8 mouse cellular contexts compared by ENCODE assay signal in the genomic region with DNA sequence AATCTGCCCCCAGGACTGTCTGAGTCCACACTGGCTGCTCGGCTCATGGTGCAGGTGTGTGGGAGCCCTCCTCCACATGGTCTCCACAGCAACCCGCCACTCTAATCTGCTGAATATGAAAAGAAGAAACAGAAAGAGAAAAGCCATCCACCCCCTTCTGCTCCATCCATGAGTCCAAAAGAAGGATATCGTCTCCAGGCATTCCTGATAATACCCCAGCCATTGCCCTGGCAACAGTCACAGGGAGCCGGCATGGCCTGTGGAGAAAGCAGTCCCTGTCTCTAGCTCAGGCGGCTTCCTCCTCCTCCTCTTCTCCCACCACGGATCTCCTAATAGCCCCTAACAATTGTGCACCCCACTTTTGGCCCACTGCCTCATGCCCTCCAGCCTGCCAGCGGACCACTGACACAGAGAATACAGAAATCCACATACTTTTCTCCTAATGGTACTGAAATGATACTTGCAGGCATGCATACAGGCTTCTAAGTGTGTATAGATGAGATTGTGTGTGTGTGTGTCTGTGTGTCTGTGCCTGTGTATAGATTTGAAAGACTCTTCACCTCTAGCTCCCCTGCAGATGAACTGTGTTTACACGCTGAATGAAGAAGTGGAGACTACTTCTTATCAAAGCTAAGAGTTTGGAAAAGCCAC.
DNase-seq lines count a peak whose midpoint lies in the region; ATAC-seq lines count a peak whose summit lies in the region.

No protein-coding gene starts in this region.

- no peak overlapping the region for H3K4me3 ChIP-seq in kidney, embryonic 16.5 days (ENCODE audit: low read length)
- H3K4me3 ChIP-seq in embryonic facial prominence, embryonic 10.5 days = no peak overlapping the region
- no peak overlapping the region for H3K4me3 ChIP-seq in heart, embryonic 16.5 days (ENCODE audit: low read length)
- H3K4me3 ChIP-seq in neural tube, embryonic 14.5 days (ENCODE audit: low read depth, low read length) = no peak overlapping the region

- no peak overlapping the region for H3K9ac ChIP-seq in kidney, embryonic 16.5 days (replicated peaks; ENCODE audit: low read length)
- H3K9ac ChIP-seq in heart, embryonic 16.5 days (ENCODE audit: low read length) = 0 out of 2 replicates have a peak overlapping the region, but pooled peaks have one; percentile 11
- no peak overlapping the region for H3K9ac ChIP-seq in neural tube, embryonic 14.5 days (replicated peaks; ENCODE audit: low read depth, low read length)

- 35% methylated on average over 8 of the region's 8 CpGs for WGBS in kidney, embryonic 16.5 days
- WGBS in embryonic facial prominence, embryonic 10.5 days = 32% methylated on average over 8 of the region's 8 CpGs
- WGBS in heart, embryonic 16.5 days = 40% methylated on average over 8 of the region's 8 CpGs
- WGBS in neural tube, embryonic 14.5 days = 14% methylated on average over 8 of the region's 8 CpGs

- no peaks in the 10 kb centered on the region for H3K9me3 ChIP-seq in kidney, embryonic 16.5 days (ENCODE audit: low read length)
- H3K9me3 ChIP-seq in embryonic facial prominence, embryonic 10.5 days = no peaks in the 10 kb centered on the region
- no peaks in the 10 kb centered on the region for H3K9me3 ChIP-seq in heart, embryonic 16.5 days (replicated peaks; ENCODE audit: control insufficient read depth, low read length)
- H3K9me3 ChIP-seq in neural tube, embryonic 14.5 days (ENCODE audit: control insufficient read depth, low read length) = no peaks in the 10 kb centered on the region

- H3K36me3 ChIP-seq in kidney, embryonic 16.5 days (ENCODE audit: insufficient read depth, low read length) = no peaks in the 10 kb centered on the region
- no peaks in the 10 kb centered on the region for H3K36me3 ChIP-seq in embryonic facial prominence, embryonic 10.5 days (replicated peaks)
- H3K36me3 ChIP-seq in heart, embryonic 16.5 days (ENCODE audit: control insufficient read depth, insufficient read depth) = no peaks in the 10 kb centered on the region
- H3K36me3 ChIP-seq in neural tube, embryonic 14.5 days (ENCODE audit: control insufficient read depth, insufficient read depth, low read length) = no peaks in the 10 kb centered on the region

- intact Hi-C loops in left cerebral cortex, postnatal 10 days (cut with DNase I) = no loop called here

- H3K4me2 ChIP-seq in kidney, embryonic 16.5 days (replicated peaks; ENCODE audit: low read depth, low read length) = no peak overlapping the region
- 0 out of 2 replicates have a peak overlapping the region, but pooled peaks have one; percentile 18 for H3K4me2 ChIP-seq in heart, embryonic 16.5 days (ENCODE audit: low read depth, low read length)
- peak overlapping the region; percentile 12; the same call in 1 of the 2 replicates for H3K4me2 ChIP-seq in neural tube, embryonic 14.5 days (ENCODE audit: low read depth, low read length)

- H3K4me1 ChIP-seq in kidney, embryonic 16.5 days (ENCODE audit: insufficient read depth, low read length) = peaks cover 20% of the 10 kb centered on the region
- H3K4me1 ChIP-seq in embryonic facial prominence, embryonic 10.5 days = peaks cover 22% of the 10 kb centered on the region
- peaks cover 14% of the 10 kb centered on the region for H3K4me1 ChIP-seq in heart, embryonic 16.5 days (ENCODE audit: control insufficient read depth, insufficient read depth, low read length)
- H3K4me1 ChIP-seq in neural tube, embryonic 14.5 days (ENCODE audit: control insufficient read depth, insufficient read depth, low read length) = peaks cover 15% of the 10 kb centered on the region

- no peaks in the 10 kb centered on the region for H3K27me3 ChIP-seq in kidney, embryonic 16.5 days (ENCODE audit: insufficient read depth, low read length)
- H3K27me3 ChIP-seq in embryonic facial prominence, embryonic 10.5 days (replicated peaks; ENCODE audit: low read depth, poor library complexity, severe bottlenecking) = peaks cover 4% of the 10 kb centered on the region; the same call in 1 of the 2 replicates
- H3K27me3 ChIP-seq in heart, embryonic 16.5 days (ENCODE audit: control insufficient read depth, insufficient read depth, low read length) = no peaks in the 10 kb centered on the region
- H3K27me3 ChIP-seq in neural tube, embryonic 14.5 days (ENCODE audit: control insufficient read depth, insufficient read depth, low read length) = no peaks in the 10 kb centered on the region

- ATAC-seq in kidney, embryonic 16.5 days (ENCODE audit: low FRiP score, low TSS enrichment) = no peak
- peak; percentile 55; the same call in 1 of the 2 replicates for ATAC-seq in heart, embryonic 16.5 days (replicated peaks; ENCODE audit: extremely low read depth, insufficient read depth, low FRiP score)
- ATAC-seq in neural tube, embryonic 14.5 days (ENCODE audit: low read depth) = peak; percentile 92
- ATAC-seq in megakaryocyte, adult 5-6 weeks (ENCODE audit: poor library complexity, severe bottlenecking) = no peak

- no peak for DNase-seq in kidney, adult 11 months
- DNase-seq in embryonic facial prominence, embryonic 10.5 days (ENCODE audit: low spot score) = peak; percentile 22
- DNase-seq in left cerebral cortex, postnatal 10 days (ENCODE audit: extremely low spot score in 1 of 2, low spot score in 2 of 2) = peak; percentile 47 to 56
- no peak for DNase-seq in spleen, postnatal 4 days (ENCODE audit: low spot score in 2 of 2)

- peak overlapping the region; percentile 68 for H3K27ac ChIP-seq in kidney, embryonic 16.5 days (ENCODE audit: low read length)
- peak overlapping the region; percentile 75 for H3K27ac ChIP-seq in embryonic facial prominence, embryonic 10.5 days (replicated peaks)
- H3K27ac ChIP-seq in heart, embryonic 16.5 days (ENCODE audit: low read length) = peak overlapping the region; percentile 81
- peak overlapping the region; percentile 83 for H3K27ac ChIP-seq in neural tube, embryonic 14.5 days (ENCODE audit: low read depth, low read length)

Comparison
In these comparisons a context has a peak if more than half of its experiments do, and no peak if none do; other contexts are left out.
1. ATAC-seq: peak in heart, embryonic 16.5 days (single experiment) and neural tube, embryonic 14.5 days (single experiment); none in kidney, embryonic 16.5 days (single experiment) and megakaryocyte, adult 5-6 weeks (single experiment).
2. DNase-seq: peak in embryonic facial prominence, embryonic 10.5 days (single experiment) and left cerebral cortex, postnatal 10 days (2 of 2); none in kidney, adult 11 months (single experiment) and spleen, postnatal 4 days (0 of 2).
3. Peak in every context shown above with its lines, with median percentiles within 50 percentile points of each other: H3K27ac ChIP-seq.